ENCODE assay signal across 31 mouse cellular contexts in genomic region chr16:25970720-25971119, GRCm38 (mm10).
"Had no signal": no experiment of that assay in that cellular context is flagged by ENCODE, and none has a peak within 500 bp of the region (broad histone marks: within the 10 kb centered on the region; RNA-seq: fewer than 3 reads in every experiment).

No protein-coding gene starts in this region.

- H3K9ac ChIP-seq: limb, embryonic 12.5 days; limb, embryonic 13.5 days; limb, embryonic 15.5 days; liver, embryonic 12.5 days; liver, embryonic 13.5 days; liver, embryonic 14.5 days; liver, embryonic 15.5 days; liver, postnatal 0 days; lung, embryonic 14.5 days; lung, embryonic 15.5 days; midbrain, embryonic 12.5 days; midbrain, embryonic 13.5 days; midbrain, embryonic 15.5 days; neural tube, embryonic 12.5 days had no signal

- H3K4me1 ChIP-seq: limb, embryonic 10.5 days; limb, embryonic 12.5 days; limb, embryonic 13.5 days; limb, embryonic 15.5 days; liver, embryonic 12.5 days; liver, embryonic 13.5 days; liver, embryonic 15.5 days; lung, embryonic 15.5 days; megakaryocyte, embryonic 14.5 days; midbrain, embryonic 10.5 days; midbrain, embryonic 12.5 days; midbrain, embryonic 13.5 days; midbrain, embryonic 15.5 days; neural tube, embryonic 12.5 days had no signal

- H3K4me2 ChIP-seq: limb, embryonic 12.5 days; limb, embryonic 13.5 days; limb, embryonic 15.5 days; liver, embryonic 11.5 days; liver, embryonic 12.5 days; liver, embryonic 13.5 days; liver, embryonic 15.5 days; lung, embryonic 14.5 days; lung, embryonic 15.5 days; midbrain, embryonic 11.5 days; midbrain, embryonic 12.5 days; midbrain, embryonic 13.5 days; midbrain, embryonic 15.5 days; neural tube, embryonic 12.5 days had no signal

- H3K27ac ChIP-seq: limb, embryonic 10.5 days; limb, embryonic 12.5 days; limb, embryonic 13.5 days; limb, embryonic 15.5 days; liver, embryonic 12.5 days; liver, embryonic 13.5 days; liver, embryonic 14.5 days; liver, embryonic 15.5 days; lung, embryonic 15.5 days; macrophage; midbrain, embryonic 10.5 days; midbrain, embryonic 12.5 days; midbrain, embryonic 13.5 days; midbrain, embryonic 15.5 days; neural tube, embryonic 12.5 days had no signal

- H3K36me3 ChIP-seq: limb, embryonic 10.5 days; limb, embryonic 12.5 days; liver, embryonic 12.5 days; liver, embryonic 13.5 days; liver, embryonic 15.5 days; lung, embryonic 15.5 days; midbrain, embryonic 10.5 days; midbrain, embryonic 12.5 days; midbrain, embryonic 13.5 days; midbrain, embryonic 15.5 days; neural tube, embryonic 12.5 days had no signal

- H3K4me3 ChIP-seq: limb, embryonic 10.5 days; limb, embryonic 12.5 days; limb, embryonic 13.5 days; limb, embryonic 15.5 days; liver, embryonic 12.5 days; liver, embryonic 13.5 days; liver, embryonic 15.5 days; lung, embryonic 15.5 days; megakaryocyte, embryonic 14.5 days; midbrain, embryonic 10.5 days; midbrain, embryonic 12.5 days; midbrain, embryonic 13.5 days; midbrain, embryonic 15.5 days; myocyte; neural tube, embryonic 12.5 days had no signal

- H3K9me3 ChIP-seq: limb, embryonic 10.5 days; limb, embryonic 12.5 days; limb, embryonic 13.5 days; limb, embryonic 15.5 days; liver, embryonic 12.5 days; liver, embryonic 13.5 days; liver, embryonic 15.5 days; lung, embryonic 15.5 days; megakaryocyte, embryonic 14.5 days; midbrain, embryonic 10.5 days; midbrain, embryonic 12.5 days; midbrain, embryonic 13.5 days; midbrain, embryonic 15.5 days; neural tube, embryonic 12.5 days had no signal

- H3K27me3 ChIP-seq: limb, embryonic 12.5 days; limb, embryonic 13.5 days; limb, embryonic 15.5 days; liver, embryonic 12.5 days; liver, embryonic 13.5 days; liver, embryonic 15.5 days; lung, embryonic 15.5 days; megakaryocyte, embryonic 14.5 days; midbrain, embryonic 12.5 days; midbrain, embryonic 13.5 days; midbrain, embryonic 15.5 days; neural tube, embryonic 12.5 days had no signal

- DNase-seq: left cerebral cortex, postnatal 4 days; liver; liver, embryonic 13.5 days; liver, postnatal 0 days; lung, adult 18-20 months; lung, adult 2 months; lung, embryonic 14.5 days; lung, postnatal 10 days; lung, postnatal 14 days; lung, postnatal 36 days; lung, postnatal 4 days; midbrain, embryonic 14.5 days had no signal

- ATAC-seq: liver, embryonic 12.5 days; liver, postnatal 0 days; lung, postnatal 0 days; midbrain, embryonic 13.5 days; midbrain, embryonic 15.5 days had no signal
